Mouse (Mus musculus) urinary bladder, postnatal 36 days (tissue): ENCODE measurements at regions not wholly inside any gene's neighbourhood (a gene's known extent, or its start where the extent isn't known, plus 50 kb on each side); places are given as distances from the start of the nearest gene placed in this dataset.

Experiments
- DNase-seq, 2 experiments: peaks; one replicate each; pipeline ENCODE4 v3.0.0; 2022; ENCODE audit warnings: low spot score in 2 of 2, mixed read lengths in 1 of 2

DNA sequence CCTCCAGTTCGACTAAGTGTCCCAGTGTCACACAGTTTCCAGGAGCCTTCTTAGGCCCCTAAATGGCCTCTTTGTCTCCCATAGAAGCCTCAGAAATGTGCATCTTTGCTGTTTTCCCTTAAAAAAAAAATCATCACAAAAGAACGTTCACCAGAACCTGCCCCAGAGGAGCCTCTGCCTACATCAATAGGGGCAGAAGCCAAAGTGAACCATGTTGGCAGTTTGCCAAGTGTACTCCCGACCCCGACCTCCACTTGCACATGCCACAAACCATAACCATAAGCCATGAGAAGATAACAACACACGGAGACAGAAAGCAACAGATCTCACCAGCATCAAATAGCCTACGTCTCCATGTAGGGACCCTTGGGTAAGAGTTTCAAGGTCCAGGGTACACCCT, 388.4 kb downstream of the Nedd1 start:
- DNase-seq: no peak

DNA sequence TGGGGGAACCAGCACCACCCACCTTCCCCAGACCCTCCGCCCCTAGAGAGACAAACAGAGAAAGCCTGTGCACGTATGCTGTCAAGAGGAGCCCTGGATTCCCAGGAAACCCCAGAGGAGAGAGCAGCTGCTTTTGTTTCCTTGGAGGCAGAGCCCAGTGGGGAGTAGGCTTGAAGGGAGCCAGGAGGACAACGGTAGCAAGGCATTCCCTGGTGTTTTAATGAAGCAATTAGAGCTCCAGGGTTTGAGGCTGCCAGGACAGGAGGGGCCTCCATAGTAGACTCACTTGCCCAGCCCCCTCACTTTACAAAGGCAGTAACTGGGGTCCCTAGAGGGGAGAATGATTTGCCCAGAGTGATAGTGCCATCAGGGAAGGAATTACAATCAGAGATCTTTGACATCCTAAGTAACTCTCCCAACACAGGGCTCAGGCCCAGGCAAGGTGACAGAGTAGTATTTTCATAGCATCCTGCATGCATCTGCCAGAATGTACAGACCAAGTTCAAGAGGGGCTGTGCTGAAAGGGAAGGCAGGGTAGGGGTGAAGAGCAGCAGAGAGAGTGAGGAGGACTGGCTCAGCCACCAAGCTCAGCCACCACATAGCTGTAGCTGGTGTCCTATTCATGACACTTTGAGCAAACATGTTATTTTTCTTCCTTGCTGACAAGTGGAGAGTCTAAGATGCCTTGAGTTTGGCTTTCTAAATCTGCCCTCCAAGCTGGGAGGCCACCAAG, 389.0 kb downstream of the Nedd1 start:
- no peak for DNase-seq

- no peak for DNase-seq
Observed at GRCm38 (mm10) chr10:92330150-92330549, 392.1 kb downstream of the Nedd1 start.

GRCm38 (mm10) chr10:92329661-92330060, 392.6 kb downstream of the Nedd1 start:
- DNase-seq: no peak

DNA sequence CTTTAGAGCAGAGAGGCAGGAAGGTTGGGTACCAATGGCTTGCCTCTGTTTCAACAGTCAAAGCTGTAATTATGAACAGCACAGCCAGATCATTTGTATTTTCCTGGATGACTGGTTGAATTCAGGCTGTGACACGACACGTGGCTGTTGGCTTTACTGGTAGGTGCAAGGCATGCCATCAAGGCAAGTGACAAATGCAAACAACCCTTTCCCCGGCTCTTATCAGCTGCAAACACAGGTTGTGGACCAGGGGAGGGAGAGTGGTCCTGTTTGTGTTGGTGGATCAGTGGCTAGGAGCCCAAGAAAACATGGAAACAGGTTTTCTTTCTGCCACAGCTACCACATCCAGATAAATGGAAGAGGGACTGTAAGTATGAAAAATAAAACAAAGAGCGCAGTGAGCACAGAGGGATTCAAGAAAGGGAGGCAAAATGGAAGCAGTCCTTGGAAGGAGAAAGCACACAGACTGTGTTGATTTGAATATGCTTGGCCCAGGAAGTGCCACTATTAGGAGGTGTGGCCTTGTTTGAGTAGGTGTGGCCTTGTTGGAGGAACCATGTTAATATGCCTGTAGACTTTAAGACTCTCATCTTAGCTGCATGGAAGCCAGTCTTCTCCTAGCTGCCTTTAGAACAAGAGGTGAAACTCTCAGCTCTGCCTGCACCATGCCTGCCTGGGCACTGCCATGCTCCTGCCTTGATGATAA, 396.8 kb downstream of the Nedd1 start:
- DNase-seq: no peak

- DNase-seq: no peak
Observed at GRCm38 (mm10) chr10:92314606-92315005, 407.6 kb downstream of the Nedd1 start.

DNA sequence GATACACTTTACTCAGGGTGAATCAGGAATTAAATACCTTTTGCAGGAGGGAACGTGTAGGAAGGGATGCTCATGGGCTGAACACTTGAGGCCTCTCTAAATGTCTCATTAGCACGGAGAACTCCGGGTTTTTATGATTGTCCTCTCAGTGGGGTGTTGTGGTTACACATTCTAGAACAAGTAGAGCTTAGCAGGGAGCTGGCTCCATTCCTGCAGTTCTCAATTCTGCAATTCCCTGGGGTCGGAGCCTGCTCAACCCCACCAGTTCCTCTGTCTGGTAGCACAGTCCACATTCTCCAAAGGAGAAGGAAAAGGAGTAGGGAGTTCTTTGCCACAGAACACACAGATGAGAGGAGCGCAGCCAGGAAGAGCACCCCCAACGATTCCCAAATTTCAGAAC, 409.9 kb downstream of the Nedd1 start:
- no peak for DNase-seq

- peak; percentile 9 to 14 for DNase-seq
Observed at GRCm38 (mm10) chr10:92308643-92309042, 413.6 kb downstream of the Nedd1 start.

DNA sequence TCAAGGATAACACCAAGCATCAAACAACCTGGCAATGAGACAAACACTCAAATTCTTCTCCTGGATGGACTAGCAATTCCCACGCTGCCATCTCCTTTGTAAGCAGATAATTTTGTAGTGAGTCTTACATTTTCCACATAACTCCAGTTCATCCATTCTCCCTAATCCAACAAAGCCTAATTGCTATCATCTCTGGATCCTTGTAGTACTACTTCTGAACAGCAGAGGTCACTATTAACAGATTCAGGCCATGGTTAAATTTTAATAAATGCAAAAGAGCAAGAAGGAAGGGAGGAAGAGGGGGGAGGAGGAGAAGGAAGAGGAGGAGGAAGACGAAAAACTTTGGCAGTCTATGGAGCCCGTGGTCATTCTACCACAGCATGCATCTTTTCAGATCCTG, 414.4 kb downstream of the Nedd1 start:
- DNase-seq: no peak

- DNase-seq: no peak
Observed at GRCm38 (mm10) chr10:92298693-92299092, 423.5 kb downstream of the Nedd1 start.

DNA sequence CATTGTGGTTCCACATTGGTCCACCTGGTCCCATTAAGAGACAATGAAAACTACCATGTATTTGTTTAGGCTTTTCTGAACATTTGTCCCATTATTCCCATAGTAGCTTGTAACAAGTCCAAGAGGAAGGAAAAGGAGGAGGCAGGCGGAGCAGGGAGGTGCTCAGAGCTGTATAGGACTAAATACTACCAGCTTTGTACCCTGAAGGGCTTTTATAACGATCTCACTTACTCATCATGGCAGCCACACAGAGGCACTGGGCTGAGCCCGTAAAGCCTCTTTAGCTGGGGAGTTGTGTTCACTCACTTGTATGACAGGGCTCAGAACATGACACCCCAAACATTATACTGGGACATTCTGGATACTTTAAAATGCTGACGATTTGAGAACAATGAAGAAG, 425.4 kb downstream of the Nedd1 start:
- DNase-seq: no peak

DNA sequence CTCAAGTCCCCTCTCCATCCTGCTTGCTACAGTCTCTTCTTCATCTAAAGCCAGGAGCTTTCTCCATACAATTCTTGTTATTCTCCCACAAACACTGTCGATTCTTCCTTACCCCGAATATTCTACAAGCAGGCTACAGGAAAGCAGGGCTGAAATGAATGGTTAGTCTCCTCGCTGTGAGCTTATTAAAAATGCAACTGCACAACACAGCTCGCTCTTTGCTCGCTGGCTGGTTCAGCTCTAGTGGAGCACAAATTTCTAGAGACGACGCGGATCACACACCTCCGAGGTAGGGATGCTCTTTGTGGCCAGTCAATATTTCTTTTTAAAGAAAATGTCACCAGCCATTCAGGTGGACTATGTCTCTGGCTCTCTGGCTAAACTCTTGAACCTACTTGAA, 425.9 kb downstream of the Nedd1 start:
- DNase-seq: no peak

DNA sequence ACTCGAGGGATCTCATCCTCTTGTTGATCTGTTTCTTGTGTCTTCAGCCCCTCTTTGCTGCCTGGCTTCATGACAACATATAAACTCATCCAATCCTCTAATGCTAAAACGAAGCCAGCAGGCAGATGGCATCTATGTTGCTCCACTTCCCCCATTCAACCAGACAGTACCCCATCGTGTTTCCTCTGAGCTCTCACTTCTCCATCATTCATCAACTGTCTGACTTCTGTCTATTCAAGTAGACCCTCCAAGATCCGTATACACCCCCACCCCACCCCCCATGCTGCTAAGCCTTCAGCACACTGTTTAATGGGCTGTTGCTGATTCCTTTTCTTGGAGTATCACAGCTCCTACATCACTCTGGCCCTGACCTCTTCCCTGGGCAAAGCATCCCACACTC, 429.0 kb downstream of the Nedd1 start:
- no peak for DNase-seq

DNA sequence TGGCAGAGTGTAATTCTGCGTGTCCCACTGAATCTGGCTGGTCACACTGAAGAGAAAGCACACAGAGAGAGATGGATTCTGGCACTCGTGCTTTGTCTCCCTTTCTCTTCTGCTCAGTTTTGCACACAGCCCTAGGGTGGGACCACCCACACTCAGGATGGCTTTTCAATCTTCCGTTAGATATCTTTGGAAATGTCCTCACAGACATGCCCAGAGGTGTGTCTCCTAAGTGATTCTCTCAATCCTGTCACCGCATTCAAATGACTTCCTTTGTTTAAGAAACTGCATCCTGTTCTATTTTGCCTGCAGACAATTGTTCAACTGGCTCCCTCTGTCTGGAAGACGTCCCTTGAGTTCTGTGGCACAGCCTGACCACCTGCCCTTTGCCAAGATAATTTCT, 433.0 kb downstream of the Nedd1 start:
- DNase-seq: no peak

DNA sequence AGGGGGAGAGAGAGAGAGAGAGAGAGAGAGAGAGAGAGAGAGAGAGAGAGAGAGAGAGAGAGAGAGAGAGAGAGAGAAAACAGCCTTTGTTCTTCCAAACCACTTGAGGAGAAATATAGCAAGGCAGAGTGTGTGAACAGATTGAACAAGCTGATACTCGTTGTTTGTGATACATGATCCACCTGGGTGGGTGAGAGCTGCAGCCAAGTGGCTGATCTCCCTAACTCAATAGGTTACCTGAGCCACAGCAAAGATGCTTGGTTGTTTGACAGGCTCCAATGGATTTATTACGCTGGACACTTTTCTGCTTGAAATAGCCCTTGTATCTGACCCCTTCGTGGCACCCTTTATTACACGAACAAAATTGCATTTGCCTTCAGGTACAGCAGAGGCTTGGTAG, 438.0 kb downstream of the Nedd1 start:
- DNase-seq: no peak

- no peak for DNase-seq
Observed at GRCm38 (mm10) chr10:92277981-92278380, 444.2 kb downstream of the Nedd1 start.

GRCm38 (mm10) chr10:92257815-92258214, 464.4 kb downstream of the Nedd1 start:
- no peak for DNase-seq

DNA sequence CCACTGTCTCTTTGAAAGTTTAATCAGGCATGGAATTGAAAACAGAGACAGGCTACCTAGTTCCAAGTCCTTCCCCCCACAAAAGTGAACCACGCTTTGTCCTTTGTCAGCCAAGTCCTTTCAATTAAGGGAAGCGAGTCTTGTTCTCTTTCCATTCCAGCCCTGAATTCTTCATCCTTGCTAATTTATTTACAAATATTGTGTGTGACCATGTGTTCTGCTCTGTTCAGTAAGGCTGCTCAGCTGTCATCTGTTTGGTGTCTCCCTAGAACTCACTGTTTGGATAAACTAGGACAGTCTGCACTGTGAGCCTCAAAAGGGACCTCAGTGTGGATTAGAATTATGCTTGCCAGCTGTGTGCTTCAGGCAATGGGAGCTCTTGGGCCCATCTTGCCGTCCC, 473.6 kb downstream of the Nedd1 start:
- DNase-seq: no peak

- DNase-seq: no peak
Observed at GRCm38 (mm10) chr10:92247449-92247805, 474.8 kb downstream of the Nedd1 start.

DNA sequence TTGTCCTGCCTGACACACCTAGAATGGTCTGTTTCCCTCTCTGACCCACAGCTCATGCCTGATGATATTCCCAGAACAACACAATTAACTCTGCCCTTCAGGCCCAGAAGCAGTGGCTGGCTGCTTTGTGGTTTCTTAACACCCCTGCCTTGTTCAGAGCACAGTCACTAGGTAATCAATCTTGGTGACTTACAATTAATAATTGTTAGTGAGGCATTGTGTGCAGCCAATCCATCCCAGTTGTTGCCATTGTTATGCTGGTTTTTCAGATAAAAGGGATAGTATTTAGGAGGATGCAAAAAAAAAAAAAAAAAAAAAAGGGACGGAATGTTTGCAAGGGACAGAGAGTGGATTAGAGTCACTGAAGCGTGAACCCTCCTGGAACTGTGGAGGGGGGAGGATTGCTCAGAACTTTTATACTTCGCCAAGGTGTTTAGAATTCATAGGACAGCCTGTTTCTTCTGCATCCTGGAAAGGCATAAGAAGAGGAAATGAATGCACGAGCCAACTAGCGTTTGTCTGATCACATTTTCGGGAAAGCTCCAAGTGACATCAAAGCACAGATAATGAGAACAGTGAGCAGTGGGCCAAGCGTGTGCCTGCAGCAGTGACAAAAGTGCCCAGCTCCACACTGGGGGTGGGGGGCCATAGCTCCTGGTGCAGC, 475.3 kb downstream of the Nedd1 start:
- DNase-seq: no peak

DNA sequence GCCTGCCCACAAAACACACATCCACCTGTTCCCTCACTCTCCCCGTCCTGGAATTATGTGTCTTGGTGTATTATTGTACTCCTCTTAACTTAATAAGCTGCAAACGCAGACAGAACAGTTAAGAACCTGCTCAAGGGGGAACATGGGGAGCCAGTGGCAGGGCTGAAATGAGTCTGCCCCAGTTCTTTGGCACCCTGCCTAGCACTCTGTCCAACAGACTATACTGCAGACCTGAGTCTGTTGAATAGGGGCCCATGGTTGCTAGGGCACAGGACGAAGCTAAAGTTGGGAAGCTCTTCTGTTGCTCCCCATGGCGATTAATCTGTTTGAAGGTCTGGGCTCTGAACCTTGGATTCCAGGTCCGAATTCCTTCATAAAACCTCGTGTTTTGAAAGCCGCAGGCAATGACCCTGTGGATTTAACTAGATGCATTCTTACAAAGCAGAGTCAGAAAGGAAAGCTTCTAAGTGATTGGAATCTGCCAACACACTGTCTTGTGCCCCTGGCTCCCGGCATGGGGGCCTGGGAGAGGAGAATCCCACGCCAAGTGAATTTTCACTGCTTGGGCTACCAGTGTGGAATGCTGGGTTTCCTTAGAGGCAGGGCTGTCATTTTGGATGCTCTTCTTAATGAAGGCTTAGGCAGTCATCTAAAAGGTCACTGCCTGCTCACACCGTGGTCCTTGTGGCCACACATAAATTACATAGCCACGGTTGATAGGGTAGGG, 479.3 kb downstream of the Nedd1 start:
- DNase-seq: no peak

DNA sequence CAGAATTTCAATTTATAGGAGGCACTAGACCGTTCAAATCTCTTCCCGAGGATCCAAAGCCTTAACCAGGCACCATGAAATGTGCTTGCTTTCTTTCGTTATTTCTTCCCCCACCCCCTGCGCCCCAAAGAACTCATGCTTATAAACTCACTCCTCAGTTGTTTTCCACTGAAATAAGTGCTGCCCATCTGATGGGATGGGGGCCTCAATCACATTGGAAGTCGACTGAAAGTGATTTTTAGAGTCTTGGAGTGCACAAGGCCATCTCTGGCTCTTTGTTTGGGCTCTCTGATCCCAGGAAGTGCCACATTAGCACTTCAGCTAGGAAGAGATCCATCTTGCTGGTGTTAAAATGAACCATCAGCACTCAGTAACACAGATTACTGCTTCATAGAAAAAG, 484.3 kb downstream of the Nedd1 start:
- no peak for DNase-seq
